Comparison of ENCODE assay signal across 16 mouse cellular contexts in genomic region chr9:9769659-9770058, GRCm38 (mm10).
"Had no signal": no experiment of that assay in that cellular context is flagged by ENCODE, and none has a peak within 500 bp of the region (broad histone marks: within the 10 kb centered on the region; RNA-seq: fewer than 3 reads in every experiment).

No protein-coding gene starts in this region.

- H3K27ac ChIP-seq: kidney, embryonic 15.5 days; limb, embryonic 10.5 days; liver, embryonic 15.5 days; stomach, embryonic 15.5 days had no signal

- H3K4me3 ChIP-seq: kidney, embryonic 15.5 days; limb, embryonic 10.5 days; liver, embryonic 15.5 days; stomach, embryonic 15.5 days had no signal

- H3K9me3 ChIP-seq: kidney, embryonic 15.5 days; limb, embryonic 10.5 days; liver, embryonic 15.5 days; stomach, embryonic 15.5 days had no signal

- H3K27me3 ChIP-seq: kidney, embryonic 15.5 days; liver, embryonic 15.5 days; stomach, embryonic 15.5 days had no signal

- H3K4me1 ChIP-seq: kidney, embryonic 15.5 days; limb, embryonic 10.5 days; liver, embryonic 15.5 days; stomach, embryonic 15.5 days had no signal

- H3K36me3 ChIP-seq: kidney, embryonic 15.5 days; limb, embryonic 10.5 days; liver, embryonic 15.5 days; stomach, embryonic 15.5 days had no signal

- ATAC-seq: lung, postnatal 0 days had no signal

- H3K9ac ChIP-seq: kidney, embryonic 15.5 days; liver, embryonic 15.5 days; stomach, embryonic 15.5 days had no signal

- DNase-seq: kidney, adult 2 months; kidney, postnatal 14 days; lung, adult 2 months; lung, postnatal 36 days; midbrain, embryonic 14.5 days; retina, postnatal 1 day; right cerebral cortex, postnatal 4 days; spleen, adult 18-20 months; thymus, adult 2 months; thymus, postnatal 25 days had no signal

- H3K4me2 ChIP-seq: kidney, embryonic 15.5 days; liver, embryonic 11.5 days; liver, embryonic 15.5 days; stomach, embryonic 15.5 days had no signal
